Mouse (Mus musculus) midbrain, embryonic 13.5 days (tissue): ENCODE results near the gene R3hdm2. TPM values are rescaled to one million over a fixed set of nuclear protein-coding genes. Genes with fewer than 3 reads are reported as not detected.

Experiments used
- ATAC-seq: fragments of 200-750 bp; cut with Nextera tagmentation; 2 replicates; pipeline ENCODE4 v1.8.0; 2017; ENCODE audit warnings: mild to moderate bottlenecking, moderate TSS enrichment, moderate library complexity
- H3K27ac ChIP-seq: fragments of 300-500 bp; sonication (generic); 2 replicates; pipeline ENCODE4 v1.5.1; 2015; ENCODE audit warnings: inconsistent platforms, mild to moderate bottlenecking, moderate library complexity
- H3K27me3 ChIP-seq: fragments of 300-500 bp; sonication (generic); 2 replicates; pipeline ENCODE4 v1.6.1; 2015; ENCODE audit warnings: mild to moderate bottlenecking, inconsistent platforms
- H3K36me3 ChIP-seq: fragments of 300-500 bp; sonication (generic); 2 replicates; pipeline ENCODE4 v1.6.1; 2015; ENCODE audit warnings: mild to moderate bottlenecking, inconsistent platforms
- H3K4me1 ChIP-seq: fragments of 300-500 bp; sonication (generic); replicated peaks from 2 replicates; pipeline ENCODE4 v1.6.1; 2015; ENCODE audit warnings: inconsistent platforms
- H3K4me2 ChIP-seq: fragments of 300-500 bp; sonication (generic); replicated peaks from 2 replicates; pipeline ENCODE4 v1.6.1; 2015; ENCODE audit warnings: moderate library complexity, mild to moderate bottlenecking, inconsistent platforms
- H3K4me3 ChIP-seq: fragments of 300-500 bp; sonication (generic); replicated peaks from 2 replicates; pipeline ENCODE4 v1.5.1; 2015; ENCODE audit warnings: mild to moderate bottlenecking, inconsistent platforms
- H3K9ac ChIP-seq: fragments of 300-500 bp; sonication (generic); replicated peaks from 2 replicates; pipeline ENCODE4 v1.6.1; 2015; ENCODE audit warnings: mild to moderate bottlenecking, inconsistent platforms
- H3K9me3 ChIP-seq: fragments of 300-500 bp; sonication (generic); 2 replicates; pipeline ENCODE4 v1.6.1; 2016; ENCODE audit warnings: mild to moderate bottlenecking, inconsistent platforms
- WGBS: fragments of 180-500 bp; shearing (Covaris S2); methylation state at CpG from one replicate; pipeline ENCODE4 v1.1.7; 2015; 5-methylcytosine and 5-hydroxymethylcytosine counted together
- polyA plus RNA-seq: library from polyadenylated mRNA; unstranded; fragments of >200 nt; fragmentation: Nextera tagmentation; extraction: Ambion mirVana; gene quantifications from 2 replicates; pipeline ENCODE4 v1.2.1, GENCODE M21; 2015

R3hdm2 gene
- 35.0 and 36.1 TPM in 2 replicates for polyA plus RNA-seq

DNA sequence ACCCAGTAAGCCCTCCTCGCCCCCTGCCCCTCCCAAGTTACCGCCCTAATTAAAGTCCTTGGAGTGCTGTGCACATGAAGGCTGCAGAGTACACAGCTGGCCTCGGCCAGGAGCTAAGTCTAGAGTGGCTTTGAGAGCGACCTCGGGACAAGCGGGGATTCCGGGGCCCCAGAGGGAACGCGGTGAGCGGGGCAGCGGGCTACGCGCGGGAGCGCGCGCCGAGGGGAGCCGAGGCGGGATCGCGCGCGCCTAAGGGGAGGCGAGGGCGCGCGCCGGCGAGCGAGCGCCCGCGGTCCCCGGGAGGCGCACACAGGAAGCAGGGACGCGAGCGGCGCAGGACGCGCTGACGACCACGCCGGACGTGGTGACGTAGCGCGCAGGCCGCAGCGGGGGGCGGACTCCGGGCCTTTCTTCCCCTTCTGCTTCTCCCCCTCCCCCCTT is at the start of gene R3hdm2:
Gene R3hdm2 (plus strand): TSS at position 77 of the 441 bp plus-strand sequence.
- under 1% methylated on average over 48 of the region's 53 CpGs for WGBS

DNA sequence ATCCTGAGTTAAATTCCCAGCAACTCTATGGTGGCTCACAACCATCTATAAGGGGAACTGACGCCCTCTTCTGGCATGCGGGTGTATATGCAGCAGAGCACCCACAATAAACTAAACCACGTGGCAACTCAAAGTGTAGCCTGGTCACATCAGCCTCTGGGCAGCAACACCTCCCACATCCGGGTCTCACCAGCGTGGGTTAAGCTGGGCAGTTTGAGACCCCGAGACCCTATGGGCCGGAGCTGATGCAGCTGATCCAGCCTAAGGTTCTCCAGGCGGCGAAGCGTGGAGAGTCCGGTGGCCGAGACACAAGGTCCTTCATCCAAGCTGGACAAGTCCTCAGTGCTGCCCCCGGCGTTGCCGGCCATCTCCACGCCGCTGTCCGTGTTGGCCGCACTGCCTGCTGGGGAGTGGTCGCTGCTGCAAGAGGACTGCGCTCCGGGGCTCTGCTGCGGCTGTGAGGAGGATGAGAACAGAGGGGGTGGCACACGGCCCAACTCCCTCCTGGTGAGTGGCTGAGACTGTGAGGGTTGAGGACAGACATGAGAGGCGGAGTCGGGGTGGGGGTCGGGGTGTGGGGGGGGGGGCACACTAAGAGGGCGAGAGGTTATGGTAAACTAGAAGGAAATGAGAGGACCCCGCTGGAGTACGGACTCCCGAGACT is 47.8 kb upstream of the R3hdm2 start:
- peaks cover 35% of the 10 kb centered on the region for H3K27me3 ChIP-seq
- ATAC-seq = peak; percentile 62; the same call in 1 of the 2 replicates
- WGBS = 33% methylated on average over 29 of the region's 31 CpGs

More for the DNA sequence above, at the start of gene R3hdm2:
- no peaks in the 10 kb centered on the region for H3K9me3 ChIP-seq
- 0 out of 2 replicates have a peak, but pooled peaks cover 3% of the 10 kb centered on the region for H3K36me3 ChIP-seq
- H3K27me3 ChIP-seq = 0 out of 2 replicates have a peak, but pooled peaks cover 3% of the 10 kb centered on the region
- H3K27ac ChIP-seq = peak within 1 kb of the TSS; percentile 94
- H3K4me2 ChIP-seq = peak within 1 kb of the TSS; percentile 68
- peaks cover 26% of the 10 kb centered on the region for H3K4me1 ChIP-seq
- peak within 1 kb of the TSS; percentile 72 for H3K4me3 ChIP-seq
- ATAC-seq = peak; percentile 96
- H3K9ac ChIP-seq = peak within 1 kb of the TSS; percentile 82

DNA sequence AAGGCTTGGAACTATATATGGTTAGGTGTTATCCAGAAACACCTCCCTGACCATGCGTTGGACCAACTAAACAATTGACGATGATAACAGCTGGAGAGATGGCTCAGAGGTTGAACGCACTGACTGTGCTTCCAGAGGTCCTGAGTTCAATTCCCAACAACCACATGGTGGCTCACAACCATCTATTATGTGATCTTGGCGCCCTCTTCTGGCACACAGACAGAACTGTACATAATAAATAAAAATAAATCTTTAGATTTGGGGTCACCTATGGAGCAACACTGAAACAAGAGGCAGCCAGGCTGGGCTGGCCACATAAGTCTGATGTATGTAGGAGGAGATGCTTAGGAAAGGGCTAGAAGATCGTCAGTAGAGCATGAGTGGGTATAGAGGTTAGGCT is 47.0 kb upstream of the R3hdm2 start:
- H3K4me1 ChIP-seq = no peaks in the 10 kb centered on the region
- no peak for ATAC-seq
- WGBS = 67% methylated on average over 5 of the region's 5 CpGs
- no peak overlapping the region for H3K27ac ChIP-seq
- no peaks in the 10 kb centered on the region for H3K9me3 ChIP-seq
- H3K27me3 ChIP-seq = peaks cover 33% of the 10 kb centered on the region
- no peak overlapping the region for H3K4me3 ChIP-seq
- no peak overlapping the region for H3K9ac ChIP-seq
- H3K4me2 ChIP-seq = no peak overlapping the region
- no peaks in the 10 kb centered on the region for H3K36me3 ChIP-seq

More for the DNA sequence above, 47.8 kb upstream of the R3hdm2 start:
- Histone ChIP-seq H3K4me3 (peak overlapping the region; percentile 21), H3K4me1 (no peaks in the 10 kb centered on the region), H3K4me2 (peak overlapping the region; percentile 51), H3K27ac (no peak overlapping the region), H3K9me3 (no peaks in the 10 kb centered on the region), H3K36me3 (no peaks in the 10 kb centered on the region), H3K9ac (peak overlapping the region; percentile 55)

DNA sequence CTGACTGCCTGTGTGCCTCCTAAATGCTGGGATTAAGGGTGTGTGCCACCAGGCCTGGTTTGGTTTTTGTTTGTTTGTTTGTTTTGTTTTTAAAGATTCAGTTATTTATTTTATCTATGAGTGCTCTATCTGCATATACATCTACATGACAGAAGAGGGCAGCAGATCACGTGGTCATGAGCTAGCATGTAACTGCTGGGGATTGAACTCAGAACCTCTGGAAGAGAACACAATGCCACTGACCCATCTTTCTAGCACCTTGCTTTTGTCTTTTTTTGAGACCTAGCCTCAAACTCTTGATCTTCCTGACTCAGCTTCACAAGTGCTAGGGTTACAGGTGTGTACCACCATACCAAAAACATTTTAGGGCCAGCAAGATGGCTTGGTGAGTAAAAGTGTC is 44.9 kb upstream of the R3hdm2 start:
- H3K4me3 ChIP-seq = no peak overlapping the region
- no peaks in the 10 kb centered on the region for H3K9me3 ChIP-seq
- 81% methylated on average over 1 of the region's 1 CpGs for WGBS
- H3K4me2 ChIP-seq = no peak overlapping the region
- peaks cover 14% of the 10 kb centered on the region for H3K4me1 ChIP-seq
- no peaks in the 10 kb centered on the region for H3K36me3 ChIP-seq
- no peak for ATAC-seq
- H3K27ac ChIP-seq = no peak overlapping the region
- H3K27me3 ChIP-seq = peaks cover 23% of the 10 kb centered on the region
- no peak overlapping the region for H3K9ac ChIP-seq

DNA sequence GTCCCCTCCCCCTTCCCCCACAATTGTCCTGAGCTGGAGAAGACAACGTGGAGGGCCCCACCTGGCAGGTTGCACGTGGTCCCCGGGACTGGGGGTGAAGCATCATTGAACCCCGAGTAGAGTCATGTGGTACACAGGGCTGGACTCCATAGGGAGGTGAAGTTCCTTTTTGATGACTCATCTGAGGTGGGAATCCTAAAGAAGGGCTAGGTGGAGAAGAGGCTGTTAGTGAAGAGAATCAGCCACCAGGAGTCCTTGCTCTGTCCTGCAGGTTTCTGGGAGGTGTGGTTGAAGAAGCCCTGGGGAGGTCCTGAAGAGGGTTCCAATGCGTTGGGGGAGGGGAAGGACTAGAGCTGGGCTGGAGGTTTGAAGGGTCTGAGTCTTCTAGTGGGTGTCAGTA is 43.2 kb upstream of the R3hdm2 start:
- ATAC-seq = no peak
- Histone ChIP-seq H3K9ac (no peak overlapping the region), H3K4me1 (peaks cover 31% of the 10 kb centered on the region), H3K4me3 (no peak overlapping the region), H3K4me2 (no peak overlapping the region), H3K36me3 (no peaks in the 10 kb centered on the region), H3K27me3 (peaks cover 33% of the 10 kb centered on the region), H3K27ac (no peak overlapping the region), H3K9me3 (no peaks in the 10 kb centered on the region)
- WGBS = 76% methylated on average over 5 of the region's 5 CpGs

DNA sequence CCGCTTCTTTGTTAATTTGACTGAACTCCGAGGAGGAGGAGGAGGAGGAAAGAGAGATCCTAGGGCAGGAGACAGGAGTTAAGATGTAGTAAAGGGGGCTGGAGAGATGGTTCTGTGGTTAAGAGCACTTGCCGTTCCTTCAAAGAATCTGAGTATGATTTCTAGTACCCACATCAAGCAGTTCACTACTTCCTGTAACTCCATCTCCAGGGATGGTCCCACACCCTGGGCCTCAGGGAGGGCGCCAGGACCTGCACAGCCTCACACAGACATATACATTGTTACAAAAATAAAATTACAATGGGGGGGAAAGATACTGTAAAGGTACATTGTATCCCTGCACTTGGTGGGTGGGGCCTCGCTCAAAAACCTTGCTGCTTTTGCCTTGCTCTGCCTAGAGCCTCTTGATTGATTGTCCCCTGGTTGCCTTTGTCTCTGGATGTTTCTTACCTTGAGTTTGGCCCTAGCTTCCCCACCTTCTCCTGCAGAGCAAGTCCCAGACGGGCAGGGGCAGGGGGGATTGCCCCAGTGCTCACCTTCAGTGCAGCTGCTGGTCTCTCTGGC is 42.5 kb upstream of the R3hdm2 start:
- ATAC-seq = no peak
- WGBS = 89% methylated on average over 6 of the region's 6 CpGs
- peaks cover 40% of the 10 kb centered on the region for H3K27me3 ChIP-seq
- H3K9ac ChIP-seq = no peak overlapping the region
- H3K4me2 ChIP-seq = no peak overlapping the region
- H3K27ac ChIP-seq = no peak overlapping the region
- H3K36me3 ChIP-seq = no peaks in the 10 kb centered on the region
- peaks cover 38% of the 10 kb centered on the region for H3K4me1 ChIP-seq
- H3K9me3 ChIP-seq = no peaks in the 10 kb centered on the region
- no peak overlapping the region for H3K4me3 ChIP-seq

DNA sequence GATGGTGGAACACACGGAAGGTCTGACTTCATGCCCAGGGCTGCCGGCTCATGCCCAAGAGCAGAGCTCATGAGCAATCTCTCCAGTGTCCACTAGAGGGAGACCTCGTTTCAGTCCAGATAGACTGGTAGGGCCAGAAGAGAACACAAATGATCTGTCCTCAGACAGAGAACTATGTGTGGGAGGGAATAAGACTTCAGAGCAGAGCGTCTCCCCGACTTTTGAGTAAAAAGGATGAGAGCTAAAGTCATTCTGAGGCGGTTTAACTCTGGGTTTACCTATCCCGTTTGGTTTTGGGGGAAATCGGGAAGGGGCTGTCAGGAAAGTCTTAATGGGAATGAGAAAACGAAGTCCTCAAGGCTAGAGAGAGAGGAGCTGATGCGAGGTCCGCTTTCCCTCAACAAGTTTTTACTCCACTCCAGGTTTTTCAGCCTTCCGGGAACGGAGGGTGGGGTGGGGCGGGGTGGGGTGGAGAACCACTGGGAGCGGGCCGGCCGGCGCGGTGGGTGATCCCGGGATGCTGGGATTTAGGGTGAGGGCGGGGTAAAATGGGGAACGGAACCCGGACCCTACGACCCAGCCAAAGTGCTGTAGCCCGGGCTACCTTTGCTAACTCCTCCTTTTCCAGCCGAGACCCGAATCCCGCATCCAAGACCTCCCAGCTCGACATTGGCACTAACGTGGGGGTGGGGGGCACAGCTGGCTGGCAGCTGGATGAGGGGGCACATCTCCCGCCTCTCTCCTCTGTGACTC is 41.0 kb upstream of the R3hdm2 start:
- Histone ChIP-seq H3K9ac (0 out of 2 replicates have a peak overlapping the region, but pooled peaks have one; percentile 36), H3K4me2 (peak overlapping the region; percentile 66), H3K36me3 (no peaks in the 10 kb centered on the region), H3K9me3 (no peaks in the 10 kb centered on the region), H3K27ac (no peak overlapping the region), H3K27me3 (peaks cover 40% of the 10 kb centered on the region), H3K4me3 (peak overlapping the region; percentile 34), H3K4me1 (peaks cover 38% of the 10 kb centered on the region)
- under 1% methylated on average over 31 of the region's 31 CpGs for WGBS
- peak; percentile 80 for ATAC-seq

DNA sequence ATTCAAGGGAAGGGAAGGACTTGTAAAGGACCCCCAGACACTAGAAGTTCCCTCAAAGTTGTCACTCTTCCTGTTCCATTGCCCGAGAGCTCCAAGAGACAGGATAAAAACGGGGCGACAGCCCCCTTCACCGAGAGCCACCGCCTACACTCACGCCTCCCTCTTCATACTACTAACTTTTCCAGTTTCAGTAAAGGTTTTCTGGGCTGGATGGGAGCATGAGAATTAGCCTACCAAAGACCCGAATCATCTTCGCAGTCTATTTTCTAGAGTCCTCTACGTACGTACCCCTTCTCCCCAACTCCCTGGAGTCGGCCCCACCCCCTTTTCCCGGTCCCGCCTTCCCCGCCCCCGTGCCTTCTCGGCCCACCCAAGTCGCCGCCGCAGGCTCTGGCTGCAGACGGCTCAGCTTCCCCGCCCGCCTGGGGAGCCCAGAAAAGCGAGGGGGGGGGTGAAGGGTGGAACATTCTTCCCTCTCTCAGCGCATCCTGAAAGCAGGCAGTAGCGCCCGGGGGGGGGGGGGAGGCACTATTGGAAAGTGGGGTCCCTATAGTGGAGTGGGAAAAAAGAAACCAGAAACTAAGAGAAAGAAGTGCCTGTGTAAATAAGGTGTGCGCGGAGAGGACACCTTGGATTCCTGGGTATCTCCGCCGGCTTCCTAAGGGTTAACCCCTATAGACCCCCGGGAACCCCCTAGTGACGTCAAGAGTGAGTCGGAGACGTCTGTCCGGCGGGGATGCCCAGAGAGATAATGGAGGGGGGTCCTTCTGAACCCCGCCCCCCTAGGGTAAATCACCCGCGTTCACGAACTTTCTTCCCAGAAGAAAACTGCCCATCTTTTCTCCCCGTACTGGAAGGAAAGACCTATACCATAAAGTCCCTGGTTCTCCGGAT is 40.2 kb upstream of the R3hdm2 start:
- Histone ChIP-seq H3K4me2 (peak overlapping the region; percentile 66), H3K36me3 (no peaks in the 10 kb centered on the region), H3K9me3 (no peaks in the 10 kb centered on the region), H3K4me3 (peak overlapping the region; percentile 34), H3K27ac (no peak overlapping the region), H3K9ac (peak overlapping the region; percentile 48), H3K4me1 (peaks cover 38% of the 10 kb centered on the region), H3K27me3 (peaks cover 40% of the 10 kb centered on the region)
- 0 out of 2 replicates have a peak, but pooled peaks have one; percentile 11 for ATAC-seq
- WGBS = under 1% methylated on average over 39 of the region's 42 CpGs

DNA sequence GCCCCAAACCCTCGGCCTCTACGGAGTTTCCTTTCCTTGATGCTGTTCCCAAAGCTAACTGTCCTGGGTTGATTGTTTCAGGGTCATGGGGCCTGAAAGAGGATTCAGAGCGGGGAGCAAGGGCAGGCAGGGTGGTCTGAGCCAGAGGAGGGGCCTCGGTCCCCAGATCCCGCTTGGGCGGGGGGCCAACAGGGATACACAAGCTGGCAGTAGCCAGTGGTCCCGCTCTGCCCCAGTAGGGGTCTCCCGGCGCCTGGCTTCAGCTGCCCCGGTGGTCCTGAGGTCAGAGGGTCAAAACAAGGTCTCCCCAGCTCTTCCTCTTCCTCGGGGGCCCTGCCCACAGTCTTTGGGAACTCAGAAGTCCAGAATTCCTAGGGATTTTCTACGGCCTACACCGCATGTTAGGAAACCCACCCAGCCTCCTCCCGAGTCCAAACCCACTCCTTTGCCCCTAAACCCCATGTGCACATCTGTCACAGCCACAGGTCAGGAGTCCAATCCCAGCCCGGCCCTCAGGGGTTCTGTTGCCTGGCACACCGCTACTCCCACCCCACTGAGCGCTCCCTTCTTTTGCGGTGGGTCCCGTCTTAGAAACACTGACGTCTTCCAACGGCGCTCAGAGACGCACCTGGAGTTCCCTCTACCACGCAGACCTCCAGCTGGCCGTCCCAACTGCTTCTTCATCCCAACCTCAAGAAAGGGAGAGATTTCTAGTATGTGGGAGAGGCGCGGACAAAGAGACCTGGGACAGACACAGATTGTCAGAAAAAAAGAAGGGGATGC is 39.4 kb upstream of the R3hdm2 start:
- ATAC-seq = 0 out of 2 replicates have a peak, but pooled peaks have one; percentile 15
- Histone ChIP-seq H3K27ac (no peak overlapping the region), H3K4me1 (peaks cover 38% of the 10 kb centered on the region), H3K9me3 (no peaks in the 10 kb centered on the region), H3K36me3 (no peaks in the 10 kb centered on the region), H3K4me2 (peak overlapping the region; percentile 66), H3K4me3 (peak overlapping the region; percentile 34), H3K27me3 (peaks cover 40% of the 10 kb centered on the region), H3K9ac (peak overlapping the region; percentile 48)
- WGBS = under 1% methylated on average over 27 of the region's 27 CpGs

DNA sequence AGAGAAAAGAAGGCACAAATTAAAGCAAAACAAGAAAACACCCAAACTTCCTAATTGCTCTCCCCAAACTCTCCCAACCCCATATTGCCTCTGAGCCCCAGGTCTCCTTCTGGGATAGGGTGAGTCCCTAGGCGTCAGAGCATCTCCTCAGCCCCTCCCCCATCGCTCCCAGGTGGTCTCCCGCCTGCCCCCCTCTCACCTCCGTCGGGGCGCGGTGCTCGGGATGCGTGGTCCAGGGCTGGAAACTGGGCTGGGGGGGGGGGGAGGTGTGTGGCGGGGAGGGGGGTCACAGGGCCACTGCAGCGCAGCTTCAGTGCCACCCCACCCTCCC is 38.8 kb upstream of the R3hdm2 start:
- H3K4me3 ChIP-seq = peak overlapping the region; percentile 34
- H3K4me2 ChIP-seq = peak overlapping the region; percentile 66
- H3K36me3 ChIP-seq = no peaks in the 10 kb centered on the region
- peak overlapping the region; percentile 3; the same call in 1 of the 2 replicates for H3K9ac ChIP-seq
- H3K27me3 ChIP-seq = peaks cover 40% of the 10 kb centered on the region
- WGBS = 0% methylated on average over 9 of the region's 11 CpGs
- no peaks in the 10 kb centered on the region for H3K9me3 ChIP-seq
- no peak for ATAC-seq
- no peak overlapping the region for H3K27ac ChIP-seq
- H3K4me1 ChIP-seq = peaks cover 38% of the 10 kb centered on the region
